Mouse (Mus musculus): ENCODE measurements at regions not wholly inside any gene's neighbourhood (a gene's known extent, or its start where the extent isn't known, plus 50 kb on each side); places are given as distances from the start of the nearest gene placed in this dataset.

DNA sequence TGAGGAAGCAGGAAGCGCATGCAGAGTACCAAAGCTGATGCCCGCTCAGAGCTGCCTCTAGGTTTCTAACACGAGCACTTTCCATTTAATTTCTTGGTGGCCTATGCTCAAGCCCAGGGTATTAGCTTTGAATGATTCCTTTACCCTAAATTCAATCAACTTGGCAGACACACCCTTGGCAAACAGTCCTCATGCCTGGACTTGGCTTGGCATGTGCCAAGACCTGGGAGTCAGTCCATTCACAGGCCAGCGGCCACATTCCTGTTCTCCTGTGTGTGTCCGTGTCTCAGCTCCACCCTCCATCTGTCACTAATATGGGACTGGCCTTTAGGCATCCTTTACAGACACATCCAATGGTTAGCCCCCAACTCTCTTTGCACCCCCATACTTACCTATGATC is 107.3 kb downstream of the Efnb1 start:
- TF ChIP-seq POLR2A (IDR thresholded peaks at IDR 0.05; ENCODE audit: insufficient read depth, low read length) (no peak), CTCF (IDR thresholded peaks at IDR 0.05; ENCODE audit: low read depth, low read length) (no peak)
